ENCODE assay signal across 10 mouse cellular contexts in the genomic region with DNA sequence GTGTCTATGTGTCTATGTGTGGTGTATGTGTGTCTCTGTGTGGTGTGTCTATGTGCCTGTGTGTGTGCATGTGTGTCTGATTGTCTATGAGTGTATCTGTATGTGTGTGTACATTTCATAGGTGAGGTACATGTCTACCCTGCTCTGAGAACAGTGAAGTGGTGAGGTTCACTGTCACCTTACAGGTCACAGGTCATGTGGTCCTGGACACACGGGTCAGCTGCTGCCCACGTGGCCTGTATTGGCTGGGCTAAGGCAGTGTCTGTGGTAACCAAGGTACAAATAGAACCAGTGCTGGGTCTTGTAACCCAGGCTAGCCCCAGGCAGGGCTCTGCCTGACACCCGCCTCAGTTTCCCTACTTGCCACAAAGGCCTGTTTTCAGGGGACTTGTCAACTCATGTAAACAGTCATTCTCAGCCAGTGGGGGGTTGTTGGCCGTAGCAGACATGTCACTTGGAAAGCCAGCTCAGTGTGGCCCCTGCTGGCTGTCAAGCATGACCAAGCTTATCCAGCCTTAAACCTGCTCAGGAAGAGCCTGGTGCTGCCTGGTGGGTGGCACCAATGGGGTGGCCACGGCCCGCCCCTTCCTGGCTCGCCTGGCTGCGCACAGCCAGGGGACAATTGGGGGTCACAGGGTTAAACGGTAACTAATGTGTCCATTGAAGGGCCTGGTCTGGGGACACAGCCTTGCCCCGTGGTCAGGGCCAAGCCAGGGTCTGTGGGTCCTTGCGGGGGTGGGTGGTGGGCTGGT. TPM values are rescaled to one million over a fixed set of nuclear protein-coding genes. Genes with fewer than 3 reads are reported as not detected.
DNase-seq lines count a peak whose midpoint lies in the region; ATAC-seq lines count a peak whose summit lies in the region.
"Had no signal": no experiment of that assay in that cellular context is flagged by ENCODE, and none has a peak within 500 bp of the region (broad histone marks: within the 10 kb centered on the region; RNA-seq: fewer than 3 reads in every experiment).

No protein-coding gene starts in this region.

- no peak overlapping the region; the same call in 1 of the 2 replicates for H3K27ac ChIP-seq in heart, embryonic 13.5 days (replicated peaks)
- H3K27ac ChIP-seq in limb, embryonic 12.5 days, result 0 out of 2 replicates have a peak overlapping the region, but pooled peaks have one; percentile 35

- no peaks in the 10 kb centered on the region for H3K27me3 ChIP-seq in heart, embryonic 13.5 days (replicated peaks)
- H3K27me3 ChIP-seq in limb, embryonic 12.5 days, result no peaks in the 10 kb centered on the region

- intact Hi-C loops in gastrocnemius, postnatal 36 days (cut with DNase I), result no loop called here

- 77% methylated on average over 11 of the region's 11 CpGs for WGBS in heart, embryonic 13.5 days
- 67% methylated on average over 11 of the region's 11 CpGs for WGBS in limb, embryonic 12.5 days

- H3K4me1 ChIP-seq in heart, embryonic 13.5 days, result peaks cover 84% of the 10 kb centered on the region
- peaks cover 62% of the 10 kb centered on the region for H3K4me1 ChIP-seq in limb, embryonic 12.5 days (replicated peaks)

- H3K36me3 ChIP-seq in heart, embryonic 13.5 days, result peaks cover 38% of the 10 kb centered on the region
- peaks cover 92% of the 10 kb centered on the region for H3K36me3 ChIP-seq in limb, embryonic 12.5 days

- H3K9me3 ChIP-seq in heart, embryonic 13.5 days, result no peaks in the 10 kb centered on the region
- H3K9me3 ChIP-seq in limb, embryonic 12.5 days, result no peaks in the 10 kb centered on the region

- no peak for DNase-seq in heart, adult 8-10 months (ENCODE audit: low spot score)
- peak; percentile 51 for DNase-seq in 416B (ENCODE audit: low read depth)
- DNase-seq in kidney, adult 11 months, result peak; percentile 77
- DNase-seq in cerebellum, postnatal 4 days (ENCODE audit: low spot score in 2 of 2), result no peak
- no peak for DNase-seq in gastrocnemius, postnatal 36 days

- H3K4me3 ChIP-seq in heart, embryonic 13.5 days, result no peak overlapping the region; the same call in 1 of the 2 replicates
- no peak overlapping the region for H3K4me3 ChIP-seq in limb, embryonic 12.5 days (replicated peaks)

- H3K4me2 ChIP-seq in heart, embryonic 13.5 days, result peak overlapping the region; percentile 61
- H3K4me2 ChIP-seq in limb, embryonic 12.5 days, result no peak overlapping the region

- no peak overlapping the region for H3K9ac ChIP-seq in heart, embryonic 13.5 days
- no peak overlapping the region for H3K9ac ChIP-seq in limb, embryonic 12.5 days (replicated peaks)

- ATAC-seq in heart, embryonic 13.5 days (ENCODE audit: extremely low read depth, insufficient number of reproducible peaks, low FRiP score, low TSS enrichment), result no peak
- ATAC-seq in limb, embryonic 12.5 days (ENCODE audit: insufficient number of reproducible peaks, insufficient read depth, low FRiP score, low TSS enrichment, low read depth), result no peak
- no peak for ATAC-seq in activated CD4-positive, CD25-positive, alpha-beta regulatory T cell, adult 4 months

RNA-seq across cellular contexts. Expression of gene Arid3a, which starts 11.1 kb away (rescaled TPM):
- polyA plus RNA-seq in heart, embryonic 13.5 days (2015; fragmentation: Nextera tagmentation; extraction: Ambion mirVana), result 3.4 and 4.2 TPM in 2 replicates
- total RNA-seq in heart, adult 8-10 months (2022), result 1 to 10 TPM; 1.2 to 1.7 (median 1.3) TPM
- 8.4 and 8.6 TPM in 2 replicates for polyA plus RNA-seq in limb, embryonic 12.5 days (2016; fragmentation: Nextera tagmentation; extraction: Ambion mirVana)
- 1 to 10 TPM; 2.1 to 2.5 TPM for polyA plus RNA-seq in activated CD4-positive, CD25-positive, alpha-beta regulatory T cell, adult 4 months (2017; shearing (Covaris generic))
- total RNA-seq in gastrocnemius, postnatal 36 days (2021), result 1 to 10 TPM; 1.3 to 1.8 TPM

RNA-seq across cellular contexts. Expression of gene R3hdm4, which starts 16.9 kb away (rescaled TPM):
- polyA plus RNA-seq in heart, embryonic 13.5 days (2015; fragmentation: Nextera tagmentation; extraction: Ambion mirVana), result 95.6 and 100 TPM in 2 replicates
- 10 to 100 TPM; 75.2 to 85.9 (median 81.0) TPM for total RNA-seq in heart, adult 8-10 months (2022)
- polyA plus RNA-seq in limb, embryonic 12.5 days (2016; fragmentation: Nextera tagmentation; extraction: Ambion mirVana), result 149 and 161 TPM in 2 replicates
- 100 to 1,000 TPM in 1 of 2 experiments, 10 to 100 TPM in 1; 92.3 to 122 TPM for polyA plus RNA-seq in activated CD4-positive, CD25-positive, alpha-beta regulatory T cell, adult 4 months (2017; shearing (Covaris generic))
- 100 to 1,000 TPM; 114 to 118 TPM for total RNA-seq in gastrocnemius, postnatal 36 days (2021)

RNA-seq across cellular contexts. Expression of gene Kiss1r, which starts 21.2 kb away (rescaled TPM):
- polyA plus RNA-seq in heart, embryonic 13.5 days (2015; fragmentation: Nextera tagmentation; extraction: Ambion mirVana), result 0.60 and 0.67 TPM in 2 replicates
- under 1 TPM; 0.28 to 0.62 (median 0.32) TPM for total RNA-seq in heart, adult 8-10 months (2022)
- 1.1 and 1.2 TPM in 2 replicates for polyA plus RNA-seq in limb, embryonic 12.5 days (2016; fragmentation: Nextera tagmentation; extraction: Ambion mirVana)
- polyA plus RNA-seq in activated CD4-positive, CD25-positive, alpha-beta regulatory T cell, adult 4 months (2017; shearing (Covaris generic)), result under 1 TPM in 1 of 2 experiments, not detected in 1; 0.22 TPM
- total RNA-seq in gastrocnemius, postnatal 36 days (2021), result under 1 TPM in 1 of 2 experiments, not detected in 1; 0.23 TPM

RNA-seq across cellular contexts. Expression of gene Wdr18, which starts 22.0 kb away (rescaled TPM):
- 72.4 and 80.9 TPM in 2 replicates for polyA plus RNA-seq in heart, embryonic 13.5 days (2015; fragmentation: Nextera tagmentation; extraction: Ambion mirVana)
- total RNA-seq in heart, adult 8-10 months (2022), result 10 to 100 TPM; 28.4 to 36.2 (median 29.6) TPM
- polyA plus RNA-seq in limb, embryonic 12.5 days (2016; fragmentation: Nextera tagmentation; extraction: Ambion mirVana), result 120 and 122 TPM in 2 replicates
- 10 to 100 TPM; 63.9 to 70.0 TPM for polyA plus RNA-seq in activated CD4-positive, CD25-positive, alpha-beta regulatory T cell, adult 4 months (2017; shearing (Covaris generic))
- total RNA-seq in gastrocnemius, postnatal 36 days (2021), result 10 to 100 TPM; 17.5 to 23.9 TPM

RNA-seq across cellular contexts. Expression of gene Gm26602, which starts 27.3 kb away (rescaled TPM):
- polyA plus RNA-seq in heart, embryonic 13.5 days (2015; fragmentation: Nextera tagmentation; extraction: Ambion mirVana), result 1.7 TPM in 1 of 2 replicates, not detected in the other
- total RNA-seq in heart, adult 8-10 months (2022), result not detected
- 5.5 and 21.1 TPM in 2 replicates for polyA plus RNA-seq in limb, embryonic 12.5 days (2016; fragmentation: Nextera tagmentation; extraction: Ambion mirVana)
- not detected for polyA plus RNA-seq in activated CD4-positive, CD25-positive, alpha-beta regulatory T cell, adult 4 months (2017; shearing (Covaris generic))
- total RNA-seq in gastrocnemius, postnatal 36 days (2021), result not detected
- total RNA-seq: heart, adult 2 months had no signal
- polyA plus RNA-seq: heart, adult 2 months; lung, adult 2 months had no signal

Comparison
In these comparisons a context has a peak if more than half of its experiments do, and no peak if none do; other contexts are left out.
1. DNase-seq: peak in 416B (single experiment) and kidney, adult 11 months (single experiment); none in heart, adult 8-10 months (single experiment), cerebellum, postnatal 4 days (0 of 2) and gastrocnemius, postnatal 36 days (0 of 2).